Mouse (Mus musculus): ENCODE measurements around the gene Smok3a.

DNA sequence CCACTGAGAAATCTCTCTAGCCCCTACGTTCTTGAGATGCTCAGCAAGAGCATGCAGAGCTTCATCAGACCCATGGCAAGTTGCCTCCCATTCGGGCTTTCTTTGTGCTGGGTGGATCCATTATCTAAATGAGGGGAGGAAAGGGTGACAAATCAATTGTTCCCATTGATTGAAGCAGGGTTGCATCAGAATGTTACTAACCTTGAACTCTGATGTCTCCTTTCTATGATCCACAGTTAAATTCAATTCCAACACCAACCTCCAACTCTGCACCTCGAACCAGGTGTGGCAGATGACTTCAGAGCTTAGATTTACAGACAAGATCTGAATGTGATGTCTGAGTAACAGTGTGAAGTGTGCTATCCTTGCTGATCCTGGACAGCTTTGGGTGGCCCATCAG is 46.3 kb upstream of the Smok3a start:
- TF ChIP-seq CTCF (IDR thresholded peaks at IDR 0.05; ENCODE audit: low read depth) (no peak), EP300 (IDR thresholded peaks at IDR 0.05; ENCODE audit: low read depth) (peak; percentile 89)
